Mouse (Mus musculus): Measurements from ENCODE around the gene Ddx56. TPM values are rescaled to one million over a fixed set of nuclear protein-coding genes. Genes with fewer than 3 reads are reported as not detected.
A peak's percentile ranks its signal among the peaks of the same experiment; 100 is the strongest.

Gene Ddx56
- 50.3 and 54.7 TPM in 2 replicates for polyA plus RNA-seq (2015; fragmentation: Nextera tagmentation; extraction: Ambion mirVana)

DNA sequence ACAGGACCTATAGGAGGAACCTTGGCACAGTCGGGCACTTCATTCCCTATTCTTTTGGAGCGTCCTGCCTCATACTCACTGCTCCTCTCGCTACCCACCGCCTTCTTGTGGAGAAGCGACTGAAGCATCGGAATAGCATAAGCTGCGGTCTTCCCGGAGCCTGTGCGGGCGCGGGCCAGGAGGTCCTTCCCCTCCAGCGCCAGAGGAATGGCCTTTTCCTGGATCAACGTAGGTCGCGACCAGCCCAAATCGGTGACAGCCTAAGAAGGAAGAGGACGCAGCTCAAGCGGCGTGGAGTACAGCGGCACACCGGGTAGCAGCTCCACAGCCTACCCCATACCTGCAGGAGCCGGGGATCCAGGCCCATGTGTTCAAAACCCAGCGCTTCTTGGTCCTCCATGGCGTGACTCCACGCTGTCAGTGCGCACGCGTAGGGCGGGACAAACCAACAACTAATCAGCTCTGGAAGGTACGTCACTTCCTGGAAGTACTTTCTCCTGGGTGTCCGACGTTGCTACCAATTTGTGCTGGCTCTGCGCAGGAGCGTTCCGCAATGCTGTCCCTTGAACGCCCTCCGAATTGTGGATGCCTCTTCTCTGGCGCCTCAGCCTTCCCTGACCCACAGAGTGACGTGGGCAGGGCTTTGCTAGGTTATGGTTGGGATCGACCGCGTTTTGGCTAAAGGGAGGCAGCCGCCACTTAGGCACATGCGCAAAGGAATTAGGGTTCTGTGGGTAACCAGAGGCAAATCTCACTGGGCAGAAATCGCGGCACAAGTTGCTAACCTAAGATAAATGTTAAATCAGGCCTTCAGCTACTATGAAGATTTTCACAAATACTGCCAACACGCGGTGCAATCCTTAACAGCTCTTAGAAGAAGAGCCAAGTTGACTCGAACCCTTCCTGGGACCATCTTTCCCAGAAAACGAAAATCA lies at the start of gene Ddx56:
Gene Ddx56 (minus strand): TSS at position 453 of the 935 bp plus-strand sequence.
- H3K4me3 ChIP-seq (ENCODE audit: low read depth, low read length), result peak within 1 kb of the TSS; percentile 82
- peak within 1 kb of the TSS; percentile 96 for H3K27ac ChIP-seq (replicated peaks)
- H3K9me3 ChIP-seq (ENCODE audit: control insufficient read depth, low read length), result no peaks in the 10 kb centered on the region
- peaks cover 3% of the 10 kb centered on the region; the same call in 1 of the 2 replicates for H3K4me1 ChIP-seq (replicated peaks; ENCODE audit: control insufficient read depth, insufficient read depth)
- TF ChIP-seq CTCF (IDR thresholded peaks at IDR 0.05; ENCODE audit: low read depth) (no peak), EP300 (optimal IDR thresholded peaks at IDR 0.05) (no peak)
- WGBS, result 3% methylated on average over 50 of the region's 50 CpGs
- peak within 1 kb of the TSS; percentile 86 for H3K9ac ChIP-seq (ENCODE audit: low read length)
- H3K4me2 ChIP-seq (replicated peaks; ENCODE audit: low read depth), result peak within 1 kb of the TSS; percentile 86
- ATAC-seq (ENCODE audit: low FRiP score, low TSS enrichment) (peak; percentile 97), DNase-seq (ENCODE audit: low spot score) (peak; percentile 92)
- H3K27me3 ChIP-seq (ENCODE audit: control insufficient read depth, insufficient read depth, low read length), result no peaks in the 10 kb centered on the region
- H3K36me3 ChIP-seq (ENCODE audit: control insufficient read depth, insufficient read depth, low read length), result peaks cover 28% of the 10 kb centered on the region

DNA sequence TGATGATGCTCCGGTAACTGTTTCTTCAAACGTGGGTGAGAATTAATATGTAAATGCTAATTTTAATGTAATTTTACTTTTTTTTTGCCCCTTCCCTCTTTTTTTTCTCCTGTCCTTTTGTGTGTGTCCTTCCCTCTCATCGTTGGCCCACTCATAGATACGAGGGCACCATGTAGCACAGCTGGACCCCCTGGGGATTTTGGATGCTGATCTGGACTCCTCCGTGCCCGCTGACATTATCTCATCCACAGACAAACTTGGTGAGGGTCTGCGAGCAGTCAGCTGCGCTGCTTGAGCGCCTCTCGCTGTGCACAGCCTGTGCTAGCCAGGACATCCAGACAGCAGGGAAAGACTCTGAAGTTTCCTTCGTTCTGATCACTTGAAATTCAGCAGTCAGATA lies 49.2 kb upstream of the Ddx56 start:
- ATAC-seq (ENCODE audit: low FRiP score, low TSS enrichment) (no peak), DNase-seq (ENCODE audit: low spot score) (no peak)
- H3K36me3 ChIP-seq (ENCODE audit: control insufficient read depth, insufficient read depth, low read length), result peaks cover 22% of the 10 kb centered on the region
- H3K4me3 ChIP-seq (ENCODE audit: low read depth, low read length), result no peak overlapping the region
- no peak overlapping the region for H3K9ac ChIP-seq (ENCODE audit: low read length)
- H3K4me2 ChIP-seq (replicated peaks; ENCODE audit: low read depth), result no peak overlapping the region
- 89% methylated on average over 11 of the region's 11 CpGs for WGBS
- no peak overlapping the region for H3K27ac ChIP-seq (replicated peaks)
- H3K9me3 ChIP-seq (ENCODE audit: control insufficient read depth, low read length), result no peaks in the 10 kb centered on the region
- TF ChIP-seq EP300 (optimal IDR thresholded peaks at IDR 0.05) (no peak), CTCF (IDR thresholded peaks at IDR 0.05; ENCODE audit: low read depth) (no peak)
- H3K4me1 ChIP-seq (replicated peaks; ENCODE audit: control insufficient read depth, insufficient read depth), result no peaks in the 10 kb centered on the region
- H3K27me3 ChIP-seq (ENCODE audit: control insufficient read depth, insufficient read depth, low read length), result no peaks in the 10 kb centered on the region

DNA sequence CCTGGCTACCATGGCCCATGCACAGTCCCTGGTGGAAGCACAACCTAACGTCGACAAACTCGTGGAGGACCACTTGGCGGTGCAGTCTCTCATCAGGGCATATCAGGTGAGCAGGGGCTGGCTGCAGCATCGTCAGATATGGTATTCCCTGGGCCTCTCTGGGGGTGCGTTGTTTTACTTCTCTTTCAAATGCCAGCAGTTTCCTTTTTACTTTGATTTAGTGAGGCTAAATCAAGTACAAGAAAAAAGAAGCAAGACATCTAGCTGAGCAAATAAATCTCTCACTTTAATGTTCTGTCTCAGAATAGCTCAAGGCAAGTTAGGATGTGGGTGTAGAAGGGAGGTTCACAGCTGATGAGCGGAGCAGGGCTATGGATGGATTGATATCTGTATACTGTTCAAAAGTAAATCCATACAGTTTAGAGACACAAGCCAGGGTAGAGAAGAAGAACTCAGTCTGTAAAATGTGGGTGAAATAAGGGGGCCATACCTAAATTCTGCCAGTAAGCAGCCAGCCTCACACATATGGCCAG lies 46.4 kb upstream of the Ddx56 start:
- Histone ChIP-seq H3K4me2 (replicated peaks; ENCODE audit: low read depth) (no peak overlapping the region), H3K4me1 (replicated peaks; ENCODE audit: control insufficient read depth, insufficient read depth) (no peaks in the 10 kb centered on the region), H3K27me3 (ENCODE audit: control insufficient read depth, insufficient read depth, low read length) (no peaks in the 10 kb centered on the region), H3K36me3 (ENCODE audit: control insufficient read depth, insufficient read depth, low read length) (peaks cover 22% of the 10 kb centered on the region), H3K4me3 (ENCODE audit: low read depth, low read length) (no peak overlapping the region), H3K27ac (replicated peaks) (no peak overlapping the region), H3K9me3 (ENCODE audit: control insufficient read depth, low read length) (no peaks in the 10 kb centered on the region), H3K9ac (ENCODE audit: low read length) (no peak overlapping the region)
- 81% methylated on average over 7 of the region's 7 CpGs for WGBS
- DNase-seq (ENCODE audit: low spot score), result no peak
- ATAC-seq (ENCODE audit: low FRiP score, low TSS enrichment), result no peak
- TF ChIP-seq EP300 (optimal IDR thresholded peaks at IDR 0.05) (no peak), CTCF (IDR thresholded peaks at IDR 0.05; ENCODE audit: low read depth) (no peak)

DNA sequence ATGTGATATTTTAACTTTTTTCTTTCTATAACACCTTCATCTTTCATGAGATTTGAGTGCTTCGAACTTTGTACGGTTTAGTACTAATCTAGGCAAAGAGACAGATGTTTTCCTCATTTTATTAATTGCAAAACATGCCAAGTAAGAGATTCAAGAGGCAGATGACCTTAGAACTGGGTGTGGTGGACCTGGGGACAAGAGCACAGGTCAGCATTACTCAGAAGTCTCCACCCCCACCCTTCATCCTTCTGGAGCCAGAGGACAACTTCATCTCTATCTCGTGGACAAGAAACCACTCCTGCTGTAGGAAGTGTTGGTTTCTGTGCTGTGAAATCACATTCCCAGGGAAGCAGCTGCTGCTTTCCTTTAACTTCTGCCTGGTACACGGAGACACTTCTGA lies 40.6 kb upstream of the Ddx56 start:
- peak; percentile 39 for DNase-seq (ENCODE audit: low spot score)
- no peak overlapping the region for H3K9ac ChIP-seq (ENCODE audit: low read length)
- 0 out of 2 replicates have a peak, but pooled peaks have one; percentile 66 for ATAC-seq (ENCODE audit: low FRiP score, low TSS enrichment)
- 0 out of 2 replicates have a peak, but pooled peaks cover 5% of the 10 kb centered on the region for H3K36me3 ChIP-seq (ENCODE audit: control insufficient read depth, insufficient read depth, low read length)
- H3K4me3 ChIP-seq (ENCODE audit: low read depth, low read length), result no peak overlapping the region
- H3K27ac ChIP-seq (replicated peaks), result 0 out of 2 replicates have a peak overlapping the region, but pooled peaks have one; percentile 8
- H3K4me2 ChIP-seq (replicated peaks; ENCODE audit: low read depth), result no peak overlapping the region
- H3K4me1 ChIP-seq (replicated peaks; ENCODE audit: control insufficient read depth, insufficient read depth), result no peaks in the 10 kb centered on the region
- TF ChIP-seq CTCF (IDR thresholded peaks at IDR 0.05; ENCODE audit: low read depth) (no peak), EP300 (optimal IDR thresholded peaks at IDR 0.05) (no peak)
- no peaks in the 10 kb centered on the region for H3K9me3 ChIP-seq (ENCODE audit: control insufficient read depth, low read length)
- H3K27me3 ChIP-seq (ENCODE audit: control insufficient read depth, insufficient read depth, low read length), result no peaks in the 10 kb centered on the region
- 77% methylated on average over 4 of the region's 4 CpGs for WGBS

DNA sequence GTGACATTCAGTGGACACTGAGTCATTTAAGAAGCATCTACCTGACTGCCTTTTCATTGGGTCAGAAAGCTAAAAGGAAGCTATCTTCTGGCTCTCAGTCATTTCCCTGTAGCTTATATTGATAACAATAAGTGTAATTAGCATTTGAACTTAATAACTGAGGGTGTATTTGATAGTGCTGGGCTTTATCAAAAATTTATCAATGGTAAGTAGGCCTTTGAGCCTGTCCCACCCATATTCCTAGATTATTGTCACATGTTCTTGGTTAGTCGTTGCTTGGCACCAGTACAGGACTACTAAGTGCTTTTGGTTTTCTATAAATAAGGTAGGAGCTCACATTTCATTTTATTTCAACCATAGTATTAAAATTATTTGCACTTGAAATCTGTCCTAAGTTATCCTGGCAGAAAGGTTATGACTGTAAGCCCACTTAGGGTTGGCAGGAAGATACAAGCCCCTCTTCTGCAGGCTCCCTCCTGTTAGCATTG lies 38.4 kb upstream of the Ddx56 start:
- ATAC-seq (ENCODE audit: low FRiP score, low TSS enrichment), result peak; percentile 47; the same call in 1 of the 2 replicates

More for the DNA sequence above, 38.4 kb upstream of the Ddx56 start:
- no peak overlapping the region for H3K4me2 ChIP-seq (replicated peaks; ENCODE audit: low read depth)
- H3K9ac ChIP-seq (ENCODE audit: low read length), result no peak overlapping the region
- TF ChIP-seq CTCF (IDR thresholded peaks at IDR 0.05; ENCODE audit: low read depth) (no peak), EP300 (optimal IDR thresholded peaks at IDR 0.05) (no peak)
- no peaks in the 10 kb centered on the region for H3K27me3 ChIP-seq (ENCODE audit: control insufficient read depth, insufficient read depth, low read length)
- WGBS, result 47% methylated on average over 1 of the region's 1 CpGs
- H3K4me3 ChIP-seq (ENCODE audit: low read depth, low read length), result no peak overlapping the region
- H3K27ac ChIP-seq (replicated peaks), result 0 out of 2 replicates have a peak overlapping the region, but pooled peaks have one; percentile 20
- no peaks in the 10 kb centered on the region for H3K9me3 ChIP-seq (ENCODE audit: control insufficient read depth, low read length)
- H3K36me3 ChIP-seq (ENCODE audit: control insufficient read depth, insufficient read depth, low read length), result peaks cover 12% of the 10 kb centered on the region; the same call in 1 of the 2 replicates
- no peak for DNase-seq (ENCODE audit: low spot score)
- H3K4me1 ChIP-seq (replicated peaks; ENCODE audit: control insufficient read depth, insufficient read depth), result no peaks in the 10 kb centered on the region
